Mouse (Mus musculus) erythroid progenitor cell, adult 5-6 weeks (primary cell): Measurements from ENCODE around the gene Gm20852. TPM values are rescaled to one million over a fixed set of nuclear protein-coding genes. Genes with fewer than 3 reads are reported as not detected.
"Not testable (repeated sequence)": the region's sequence is repeated elsewhere in the genome, so short reads cannot be mapped to it uniquely, and the experiment has no call there.

Experiments
- ATAC-seq: replicated peaks from 2 replicates; pipeline ENCODE4 v1.8.0; 2016; ENCODE audit warnings: moderate number of reproducible peaks, mild to moderate bottlenecking, moderate TSS enrichment, inconsistent platforms; ENCODE audit not compliant: poor library complexity, low FRiP score, severe bottlenecking
- total RNA-seq, 2 experiments: library from RNA; stranded (forward) in 1 of 2; stranded (reverse) in 1 of 2; fragments of 150-400 nt in 1 of 2; fragments of 186-747, 209-891 nt in 1 of 2; gene quantifications; 2 replicates each; pipeline versions ENCODE4 v1.2.3 to v1.2.4; 2015 to 2017; ENCODE audit warnings: low replicate concordance in 2 of 2

The Gm20852 gene
- not detected in 2 replicates for total RNA-seq (2015; ENCODE audit: low replicate concordance)
- not detected in 2 replicates for total RNA-seq (2017; ENCODE audit: low replicate concordance)

GRCm38 (mm10) chrY:66742023-66742422 lies at the start of gene Gm20852:
TSS of gene Gm20852 (minus strand) at chrY:66742123.
- not testable (repeated sequence) for ATAC-seq
